Mouse (Mus musculus) stomach, postnatal 0 days (tissue): ENCODE measurements around the gene Sorcs1.

ENCODE experiments used
- CTCF ChIP-seq: IDR thresholded peaks from 2 replicates; pipeline ENCODE4 v1.5.1; 2016; ENCODE audit warnings: antibody characterized with exemption, low read depth, mild to moderate bottlenecking, moderate library complexity
- EP300 ChIP-seq: optimal IDR thresholded peaks from 2 replicates; pipeline ENCODE3; 2016; ENCODE audit warnings: antibody characterized with exemption

DNA sequence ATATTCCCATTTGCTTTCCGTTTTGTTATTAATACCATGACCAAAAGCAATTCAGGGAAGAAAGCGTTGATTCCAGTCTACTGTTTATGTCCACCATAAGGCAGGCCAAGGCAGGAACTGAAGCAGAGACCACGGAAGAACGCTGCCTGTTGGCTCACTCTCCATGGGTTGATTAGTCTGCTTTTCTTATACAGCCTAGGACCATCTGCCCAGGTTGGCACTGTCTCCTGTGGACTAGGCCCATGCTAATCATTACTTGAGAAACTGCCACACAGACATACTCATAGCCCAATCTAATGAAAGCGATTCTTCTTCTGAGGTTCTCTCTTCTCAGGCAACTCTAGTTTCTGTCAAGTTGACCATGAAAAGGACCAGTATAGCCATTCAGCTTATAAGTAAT is 92.3 kb downstream of the Sorcs1 start:
- no peak for TF ChIP-seq EP300
- TF ChIP-seq CTCF = no peak
